9 mouse cellular contexts compared by ENCODE assay signal in genomic region chr1:194839230-194839910, GRCm38 (mm10).
DNase-seq lines count a peak whose midpoint lies in the region; ATAC-seq and TF ChIP-seq lines count a peak whose summit lies in the region.
"Had no signal": no experiment of that assay in that cellular context is flagged by ENCODE, and none has a peak within 500 bp of the region (broad histone marks: within the 10 kb centered on the region; RNA-seq: fewer than 3 reads in every experiment).

No protein-coding gene starts in this region.

- no peak overlapping the region for H3K27ac ChIP-seq in hindbrain, embryonic 14.5 days
- no peak overlapping the region for H3K27ac ChIP-seq in hindbrain, embryonic 13.5 days
- no peak overlapping the region for H3K27ac ChIP-seq in cortical plate, adult 2 months (ENCODE audit: insufficient read depth, low read length)
- H3K27ac ChIP-seq: neural tube, embryonic 13.5 days had no signal

- H3K36me3 ChIP-seq in hindbrain, embryonic 14.5 days (replicated peaks; ENCODE audit: control insufficient read depth, insufficient read depth) = no peaks in the 10 kb centered on the region
- no peaks in the 10 kb centered on the region for H3K36me3 ChIP-seq in hindbrain, embryonic 13.5 days
- H3K36me3 ChIP-seq: neural tube, embryonic 13.5 days had no signal

- H3K4me2 ChIP-seq in hindbrain, embryonic 14.5 days (replicated peaks) = no peak overlapping the region
- H3K4me2 ChIP-seq in hindbrain, embryonic 13.5 days = no peak overlapping the region
- H3K4me2 ChIP-seq: neural tube, embryonic 13.5 days had no signal

- H3K9me3 ChIP-seq in hindbrain, embryonic 14.5 days (ENCODE audit: control insufficient read depth, low read length) = no peaks in the 10 kb centered on the region
- no peaks in the 10 kb centered on the region for H3K9me3 ChIP-seq in hindbrain, embryonic 13.5 days
- H3K9me3 ChIP-seq: neural tube, embryonic 13.5 days had no signal

- no peak for TF ChIP-seq POLR2A in cortical plate, adult 2 months (IDR thresholded peaks at IDR 0.05; ENCODE audit: extremely low read depth, insufficient read depth, low read length)

- TF ChIP-seq CTCF in cortical plate, adult 2 months (IDR thresholded peaks at IDR 0.05; ENCODE audit: extremely low read depth, insufficient read depth, low read length) = peak; percentile 46; the same call in 1 of the 2 replicates

- 24% methylated on average over 1 of the region's 1 CpGs for WGBS in hindbrain, embryonic 14.5 days
- WGBS in hindbrain, embryonic 13.5 days = 39% methylated on average over 1 of the region's 1 CpGs

- no peak overlapping the region for H3K4me3 ChIP-seq in hindbrain, embryonic 14.5 days (replicated peaks; ENCODE audit: low read length)
- H3K4me3 ChIP-seq in hindbrain, embryonic 13.5 days = no peak overlapping the region
- H3K4me3 ChIP-seq in cortical plate, adult 2 months (ENCODE audit: insufficient read depth, low read length) = no peak overlapping the region
- H3K4me3 ChIP-seq: neural tube, embryonic 13.5 days had no signal

- ATAC-seq in hindbrain, embryonic 14.5 days (ENCODE audit: low FRiP score) = no peak
- ATAC-seq in hindbrain, embryonic 13.5 days (ENCODE audit: low FRiP score) = no peak

- H3K9ac ChIP-seq in hindbrain, embryonic 14.5 days = no peak overlapping the region
- H3K9ac ChIP-seq in hindbrain, embryonic 13.5 days = no peak overlapping the region
- H3K9ac ChIP-seq: neural tube, embryonic 13.5 days had no signal

- no peaks in the 10 kb centered on the region for H3K4me1 ChIP-seq in hindbrain, embryonic 14.5 days (replicated peaks; ENCODE audit: control insufficient read depth, insufficient read depth, low read length)
- no peaks in the 10 kb centered on the region for H3K4me1 ChIP-seq in hindbrain, embryonic 13.5 days (replicated peaks)
- H3K4me1 ChIP-seq in cortical plate, adult 2 months (ENCODE audit: control insufficient read depth, insufficient read depth, low read length) = no peaks in the 10 kb centered on the region
- H3K4me1 ChIP-seq: neural tube, embryonic 13.5 days had no signal

- H3K27me3 ChIP-seq in hindbrain, embryonic 14.5 days (ENCODE audit: control insufficient read depth, insufficient read depth, low read length) = no peaks in the 10 kb centered on the region
- no peaks in the 10 kb centered on the region for H3K27me3 ChIP-seq in hindbrain, embryonic 13.5 days
- H3K27me3 ChIP-seq: neural tube, embryonic 13.5 days had no signal

- peak; percentile 78 for DNase-seq in hindbrain, embryonic 14.5 days (ENCODE audit: low spot score)
- peak; percentile 16 for DNase-seq in 3134 (ENCODE audit: extremely low read depth, insufficient read length, low spot score)
- DNase-seq in ES-CJ7 (ENCODE audit: low read depth, low spot score) = peak; percentile 30
- DNase-seq in liver = peak; percentile 5
- DNase-seq in right cerebral cortex, postnatal 4 days = peak; percentile 30
- no peak for DNase-seq in spleen, postnatal 14 days (ENCODE audit: low spot score in 2 of 2)

Comparison
In these comparisons a context has a peak if more than half of its experiments do, and no peak if none do; other contexts are left out.
1. DNase-seq: peak in hindbrain, embryonic 14.5 days (single experiment), 3134 (single experiment), ES-CJ7 (single experiment), liver (single experiment) and right cerebral cortex, postnatal 4 days (single experiment); none in spleen, postnatal 14 days (0 of 2).